Mouse (Mus musculus) midbrain, embryonic 13.5 days (tissue): ENCODE data around the gene Adgrd1. TPM values are rescaled to one million over a fixed set of nuclear protein-coding genes. Genes with fewer than 3 reads are reported as not detected.

Source experiments
- ATAC-seq: fragments of 200-750 bp; cut with Nextera tagmentation; 2 replicates; pipeline ENCODE4 v1.8.0; 2017; ENCODE audit warnings: mild to moderate bottlenecking, moderate TSS enrichment, moderate library complexity
- H3K27ac ChIP-seq: fragments of 300-500 bp; sonication (generic); 2 replicates; pipeline ENCODE4 v1.5.1; 2015; ENCODE audit warnings: inconsistent platforms, mild to moderate bottlenecking, moderate library complexity
- H3K27me3 ChIP-seq: fragments of 300-500 bp; sonication (generic); 2 replicates; pipeline ENCODE4 v1.6.1; 2015; ENCODE audit warnings: mild to moderate bottlenecking, inconsistent platforms
- H3K36me3 ChIP-seq: fragments of 300-500 bp; sonication (generic); 2 replicates; pipeline ENCODE4 v1.6.1; 2015; ENCODE audit warnings: mild to moderate bottlenecking, inconsistent platforms
- H3K4me1 ChIP-seq: fragments of 300-500 bp; sonication (generic); replicated peaks from 2 replicates; pipeline ENCODE4 v1.6.1; 2015; ENCODE audit warnings: inconsistent platforms
- H3K4me2 ChIP-seq: fragments of 300-500 bp; sonication (generic); replicated peaks from 2 replicates; pipeline ENCODE4 v1.6.1; 2015; ENCODE audit warnings: moderate library complexity, mild to moderate bottlenecking, inconsistent platforms
- H3K4me3 ChIP-seq: fragments of 300-500 bp; sonication (generic); replicated peaks from 2 replicates; pipeline ENCODE4 v1.5.1; 2015; ENCODE audit warnings: mild to moderate bottlenecking, inconsistent platforms
- H3K9ac ChIP-seq: fragments of 300-500 bp; sonication (generic); replicated peaks from 2 replicates; pipeline ENCODE4 v1.6.1; 2015; ENCODE audit warnings: mild to moderate bottlenecking, inconsistent platforms
- H3K9me3 ChIP-seq: fragments of 300-500 bp; sonication (generic); 2 replicates; pipeline ENCODE4 v1.6.1; 2016; ENCODE audit warnings: mild to moderate bottlenecking, inconsistent platforms
- WGBS: fragments of 180-500 bp; shearing (Covaris S2); methylation state at CpG from one replicate; pipeline ENCODE4 v1.1.7; 2015; 5-methylcytosine and 5-hydroxymethylcytosine counted together
- polyA plus RNA-seq: library from polyadenylated mRNA; unstranded; fragments of >200 nt; fragmentation: Nextera tagmentation; extraction: Ambion mirVana; gene quantifications from 2 replicates; pipeline ENCODE4 v1.2.1, GENCODE M21; 2015

The Adgrd1 gene
- polyA plus RNA-seq, 1 experiment from 2014 or later = 0.15 TPM

DNA sequence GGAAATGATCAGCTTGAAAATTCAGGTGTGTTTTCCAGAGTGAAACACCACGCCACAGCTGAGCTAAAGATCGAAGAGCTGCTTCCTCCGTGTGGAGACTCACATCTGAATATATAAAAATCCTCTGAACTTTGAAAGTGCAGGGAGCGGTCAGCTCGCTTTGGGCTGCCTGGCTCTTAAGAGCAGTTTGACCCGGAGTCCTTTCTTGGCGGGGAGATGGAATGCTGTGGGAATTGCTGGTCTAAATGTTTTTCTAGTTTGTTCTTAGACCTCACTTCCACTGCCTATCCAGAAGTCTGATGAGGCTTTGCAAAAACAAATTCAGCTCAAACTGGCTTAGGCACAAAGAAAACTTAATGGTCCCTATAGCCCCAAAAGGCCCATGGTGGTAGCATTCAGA lies 90.4 kb downstream of the Adgrd1 start:
- no peaks in the 10 kb centered on the region; the same call in 1 of the 2 replicates for H3K27me3 ChIP-seq
- no peak for ATAC-seq
- H3K4me3 ChIP-seq = no peak overlapping the region
- no peak overlapping the region for H3K9ac ChIP-seq
- H3K27ac ChIP-seq = no peak overlapping the region
- no peaks in the 10 kb centered on the region for H3K9me3 ChIP-seq
- no peaks in the 10 kb centered on the region for H3K36me3 ChIP-seq
- peaks cover 24% of the 10 kb centered on the region for H3K4me1 ChIP-seq
- 90% methylated on average over 7 of the region's 7 CpGs for WGBS
- H3K4me2 ChIP-seq = no peak overlapping the region

DNA sequence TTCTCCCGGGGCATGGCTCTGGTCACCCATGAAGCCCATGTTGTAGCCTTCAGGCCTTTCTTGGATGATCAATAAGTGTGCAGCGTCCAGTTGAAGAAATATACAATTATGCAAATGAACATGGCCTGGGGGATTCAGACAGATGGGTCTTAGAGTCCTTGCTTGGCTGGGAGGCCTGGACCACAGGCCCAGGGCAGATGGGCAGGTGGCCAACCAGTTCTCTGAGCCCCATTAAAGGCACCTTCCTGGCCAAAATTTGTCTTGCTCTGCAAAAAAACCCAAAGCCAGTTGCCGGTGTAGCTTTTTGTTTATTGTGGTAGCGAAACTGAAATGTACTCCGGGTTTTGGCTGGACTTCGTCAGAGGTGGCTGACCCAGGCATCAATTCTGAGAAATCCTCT lies 92.5 kb downstream of the Adgrd1 start:
- no peak overlapping the region for H3K4me3 ChIP-seq
- no peak overlapping the region for H3K4me2 ChIP-seq
- no peak overlapping the region for H3K9ac ChIP-seq
- no peaks in the 10 kb centered on the region for H3K9me3 ChIP-seq
- no peak overlapping the region for H3K27ac ChIP-seq
- H3K36me3 ChIP-seq = no peaks in the 10 kb centered on the region
- H3K4me1 ChIP-seq = peaks cover 12% of the 10 kb centered on the region; the same call in 1 of the 2 replicates
- ATAC-seq = no peak
- WGBS = 78% methylated on average over 6 of the region's 6 CpGs
- no peaks in the 10 kb centered on the region; the same call in 1 of the 2 replicates for H3K27me3 ChIP-seq

DNA sequence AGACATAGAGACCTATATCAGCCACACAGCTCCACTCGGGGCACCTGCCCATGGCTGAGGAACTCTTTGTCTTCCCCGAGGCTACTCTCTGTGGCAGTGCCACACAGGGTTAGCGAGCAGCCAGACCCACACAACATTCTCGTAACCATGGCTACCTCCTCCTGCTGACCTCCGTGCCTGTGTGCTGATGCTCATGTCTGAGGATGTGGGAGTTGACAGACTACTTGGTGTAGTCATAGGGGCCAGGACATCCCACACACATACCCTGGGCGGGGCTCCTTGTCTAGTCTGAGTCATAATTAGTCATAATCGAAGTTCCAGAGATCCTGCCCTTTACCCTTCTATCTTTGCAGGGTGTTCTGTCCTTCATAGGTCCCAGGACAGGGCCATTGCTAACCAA lies 93.5 kb downstream of the Adgrd1 start:
- peaks cover 12% of the 10 kb centered on the region; the same call in 1 of the 2 replicates for H3K4me1 ChIP-seq
- 65% methylated on average over 7 of the region's 7 CpGs for WGBS
- no peak overlapping the region for H3K4me2 ChIP-seq
- peak; percentile 62 for ATAC-seq
- no peaks in the 10 kb centered on the region for H3K27me3 ChIP-seq
- H3K9ac ChIP-seq = no peak overlapping the region
- H3K4me3 ChIP-seq = no peak overlapping the region
- no peaks in the 10 kb centered on the region for H3K9me3 ChIP-seq
- no peak overlapping the region for H3K27ac ChIP-seq
- no peaks in the 10 kb centered on the region for H3K36me3 ChIP-seq

DNA sequence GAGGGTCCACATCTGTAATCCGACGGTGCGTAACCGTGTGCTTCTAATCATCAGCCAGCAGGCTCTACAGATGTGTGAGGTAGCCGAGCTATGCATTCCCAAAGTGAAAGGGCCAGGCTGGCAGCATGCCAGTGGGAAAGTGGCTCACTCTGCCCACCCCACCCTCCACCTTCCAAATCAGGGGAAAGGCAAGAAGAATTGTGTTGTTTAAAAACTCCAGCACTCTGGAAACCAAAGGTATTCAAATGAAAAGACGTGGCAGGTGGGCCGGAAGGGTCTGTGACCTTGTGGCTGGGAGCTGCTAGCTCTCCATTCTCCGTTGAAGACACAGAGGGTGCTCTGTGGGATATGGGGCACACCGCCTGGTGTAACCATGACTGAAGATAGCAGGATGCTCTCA lies 100.0 kb downstream of the Adgrd1 start:
- Histone ChIP-seq H3K27me3 (no peaks in the 10 kb centered on the region), H3K4me1 (peaks cover 16% of the 10 kb centered on the region), H3K9me3 (no peaks in the 10 kb centered on the region), H3K4me3 (no peak overlapping the region), H3K9ac (no peak overlapping the region), H3K36me3 (no peaks in the 10 kb centered on the region), H3K4me2 (no peak overlapping the region), H3K27ac (no peak overlapping the region)
- WGBS = 70% methylated on average over 9 of the region's 9 CpGs
- ATAC-seq = no peak

DNA sequence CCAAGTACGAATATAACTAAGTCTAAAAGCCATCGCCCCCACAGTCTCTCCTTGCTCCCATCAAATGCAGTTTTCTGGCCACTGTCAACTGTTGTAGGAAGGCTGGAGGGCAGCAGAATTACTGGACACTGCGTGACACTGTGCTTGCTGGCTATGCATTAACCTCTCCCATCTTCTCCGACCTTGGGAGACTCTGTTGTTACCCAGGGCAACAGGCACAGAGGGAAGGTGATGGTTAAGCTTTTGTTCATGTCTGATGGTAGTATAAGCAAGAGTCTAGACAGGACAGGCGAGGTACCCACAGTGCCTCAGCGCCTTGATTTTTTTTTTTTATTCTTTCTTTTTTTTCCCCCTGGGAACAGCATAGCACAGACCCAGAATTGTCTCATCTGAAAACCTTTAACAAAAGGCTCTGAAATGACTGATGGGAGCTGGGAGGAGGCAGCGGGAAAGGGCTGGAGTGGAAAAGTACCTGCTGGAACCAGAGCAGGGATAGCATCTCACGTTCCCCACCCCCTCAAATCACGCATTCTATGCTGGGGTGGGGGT lies 100.5 kb downstream of the Adgrd1 start:
- no peaks in the 10 kb centered on the region for H3K9me3 ChIP-seq
- no peak overlapping the region for H3K4me2 ChIP-seq
- no peaks in the 10 kb centered on the region for H3K27me3 ChIP-seq
- H3K36me3 ChIP-seq = no peaks in the 10 kb centered on the region
- WGBS = 55% methylated on average over 9 of the region's 9 CpGs
- H3K9ac ChIP-seq = no peak overlapping the region
- peaks cover 16% of the 10 kb centered on the region for H3K4me1 ChIP-seq
- 0 out of 2 replicates have a peak overlapping the region, but pooled peaks have one; percentile 30 for H3K27ac ChIP-seq
- H3K4me3 ChIP-seq = no peak overlapping the region
- ATAC-seq = peak; percentile 24; the same call in 1 of the 2 replicates

DNA sequence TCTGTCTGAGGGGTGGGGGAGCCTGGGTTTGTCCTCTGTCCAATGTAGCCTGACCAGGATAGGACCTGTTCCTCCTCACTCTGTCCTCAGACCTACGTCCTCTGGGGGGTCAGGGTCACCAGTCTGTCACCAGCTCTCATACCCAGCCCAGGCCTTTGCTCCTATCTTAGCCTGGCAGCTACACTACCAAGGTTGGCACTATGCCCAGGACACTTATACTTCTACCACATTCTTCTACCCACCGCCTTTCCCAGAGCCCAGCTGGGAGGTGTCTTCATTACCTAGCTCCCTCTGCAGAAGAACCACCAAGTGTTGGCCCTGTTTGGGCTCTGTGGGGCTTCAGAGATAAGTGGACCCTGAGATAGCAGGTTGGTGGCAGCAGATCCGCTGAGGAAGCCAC lies 103.6 kb downstream of the Adgrd1 start:
- H3K36me3 ChIP-seq = no peaks in the 10 kb centered on the region
- H3K4me1 ChIP-seq = peaks cover 16% of the 10 kb centered on the region
- 96% methylated on average over 3 of the region's 3 CpGs for WGBS
- H3K9ac ChIP-seq = no peak overlapping the region
- no peak overlapping the region for H3K4me2 ChIP-seq
- no peaks in the 10 kb centered on the region for H3K9me3 ChIP-seq
- H3K27me3 ChIP-seq = no peaks in the 10 kb centered on the region
- no peak for ATAC-seq
- no peak overlapping the region for H3K4me3 ChIP-seq
- no peak overlapping the region for H3K27ac ChIP-seq

DNA sequence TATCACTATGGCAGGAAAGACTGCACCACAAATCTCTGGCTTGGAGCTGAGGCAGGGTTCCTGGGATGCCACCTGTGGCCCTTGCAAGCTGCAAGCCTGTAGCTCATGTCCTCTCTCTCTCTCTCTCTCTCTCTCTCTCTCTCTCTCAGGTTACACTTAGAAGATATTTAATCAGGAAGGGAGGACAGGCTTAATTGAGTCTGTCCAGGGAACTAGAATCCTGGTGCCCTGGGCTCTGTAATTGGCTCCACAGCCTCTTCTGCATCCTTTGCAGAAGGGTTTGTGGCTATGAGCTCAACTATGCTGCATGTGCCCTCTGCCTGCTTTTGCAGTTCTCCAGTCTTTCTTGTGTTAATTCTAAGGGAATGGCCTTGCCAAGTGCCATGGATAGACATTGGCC lies 111.7 kb downstream of the Adgrd1 start:
- Histone ChIP-seq H3K4me3 (no peak overlapping the region), H3K36me3 (no peaks in the 10 kb centered on the region), H3K4me2 (no peak overlapping the region), H3K27me3 (0 out of 2 replicates have a peak, but pooled peaks cover 6% of the 10 kb centered on the region), H3K9me3 (no peaks in the 10 kb centered on the region), H3K27ac (no peak overlapping the region), H3K9ac (no peak overlapping the region), H3K4me1 (peaks cover 9% of the 10 kb centered on the region)
- no peak for ATAC-seq

DNA sequence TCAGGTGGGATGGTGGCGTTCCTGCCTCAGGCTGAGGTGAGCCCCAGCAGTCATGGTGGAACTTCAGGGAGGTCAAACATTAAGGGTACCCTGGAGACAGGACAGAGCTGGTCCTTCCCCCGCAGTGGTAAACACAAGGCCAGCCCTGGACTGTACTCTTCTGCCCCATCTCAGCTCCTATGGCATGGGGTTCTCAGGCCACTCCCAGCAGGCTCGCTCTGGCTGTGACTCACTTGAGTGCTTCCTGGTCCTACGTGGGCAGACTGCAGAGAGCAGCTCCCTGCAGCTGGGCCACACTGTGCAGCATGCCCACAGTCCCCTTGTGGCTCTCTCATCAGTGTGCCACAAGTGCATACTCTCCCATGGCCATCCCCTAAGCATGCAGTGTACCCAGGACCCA lies 112.3 kb downstream of the Adgrd1 start:
- 81% methylated on average over 4 of the region's 4 CpGs for whole genome bisulfite sequencing
- ATAC-seq = no peak
- Histone ChIP-seq H3K36me3 (no peaks in the 10 kb centered on the region), H3K27me3 (0 out of 2 replicates have a peak, but pooled peaks cover 6% of the 10 kb centered on the region), H3K4me1 (peaks cover 12% of the 10 kb centered on the region), H3K27ac (no peak overlapping the region), H3K9ac (no peak overlapping the region), H3K9me3 (no peaks in the 10 kb centered on the region), H3K4me3 (no peak overlapping the region), H3K4me2 (no peak overlapping the region)

DNA sequence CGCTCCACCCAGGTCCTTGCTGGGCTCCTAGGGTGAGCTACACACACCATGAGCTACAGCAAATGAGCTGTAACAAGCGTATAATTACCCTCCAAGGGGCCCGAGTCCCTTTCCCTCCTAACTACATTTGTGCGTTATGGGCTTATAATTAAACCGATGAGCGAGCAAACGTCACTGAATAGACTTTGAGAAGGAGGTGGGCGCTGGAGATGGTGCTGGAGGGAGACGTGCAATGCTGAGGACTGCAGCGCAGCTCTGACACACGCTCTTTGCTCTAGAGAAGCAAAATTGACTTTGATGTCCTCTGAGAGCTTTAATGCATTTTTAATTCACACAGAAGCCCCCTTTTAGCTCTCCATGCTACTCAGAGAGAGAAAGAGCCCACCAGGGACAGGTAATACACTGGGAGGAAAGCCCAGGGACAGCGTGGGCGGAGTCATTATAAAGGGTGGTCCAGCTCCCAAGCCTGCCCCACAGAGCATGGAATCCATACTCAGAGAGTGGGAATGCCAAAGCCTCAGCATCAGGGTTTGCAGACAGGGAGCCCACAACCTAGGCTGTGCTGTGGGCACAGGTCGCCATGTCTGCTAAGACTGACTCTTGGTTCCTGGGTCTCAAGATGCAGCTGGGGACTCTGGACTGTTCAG lies 115.0 kb downstream of the Adgrd1 start:
- H3K9ac ChIP-seq = no peak overlapping the region
- H3K4me1 ChIP-seq = peaks cover 29% of the 10 kb centered on the region
- 0 out of 2 replicates have a peak, but pooled peaks cover 6% of the 10 kb centered on the region for H3K27me3 ChIP-seq
- H3K36me3 ChIP-seq = no peaks in the 10 kb centered on the region
- no peak overlapping the region for H3K4me2 ChIP-seq
- no peak overlapping the region for H3K27ac ChIP-seq
- ATAC-seq = no peak
- H3K4me3 ChIP-seq = no peak overlapping the region
- 45% methylated on average over 14 of the region's 14 CpGs for WGBS
- H3K9me3 ChIP-seq = no peaks in the 10 kb centered on the region

DNA sequence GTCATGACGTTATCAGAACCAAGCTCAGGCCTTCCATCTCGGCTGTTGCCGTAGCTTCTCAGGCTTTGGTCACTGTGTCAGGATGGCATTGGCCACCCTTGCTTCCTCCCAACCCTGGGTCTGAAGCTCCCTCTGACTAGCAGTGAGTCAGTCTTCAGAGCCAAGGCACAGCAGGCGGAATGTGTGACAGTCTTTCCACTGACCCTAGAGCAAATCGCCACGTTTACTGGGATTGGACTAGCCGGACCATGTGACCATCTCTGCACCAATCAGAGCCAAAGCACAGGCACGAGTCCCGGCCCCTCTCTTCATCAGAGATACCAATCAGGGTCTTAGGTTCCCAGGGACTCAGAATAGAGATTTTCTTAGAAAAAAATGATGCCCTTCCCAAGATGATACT lies 117.5 kb downstream of the Adgrd1 start:
- Histone ChIP-seq H3K9me3 (no peaks in the 10 kb centered on the region), H3K27me3 (no peaks in the 10 kb centered on the region), H3K4me1 (peaks cover 51% of the 10 kb centered on the region), H3K4me3 (no peak overlapping the region), H3K9ac (no peak overlapping the region), H3K4me2 (0 out of 2 replicates have a peak overlapping the region, but pooled peaks have one; percentile 3), H3K27ac (no peak overlapping the region), H3K36me3 (no peaks in the 10 kb centered on the region)
- 50% methylated on average over 9 of the region's 9 CpGs for WGBS
- no peak for ATAC-seq

DNA sequence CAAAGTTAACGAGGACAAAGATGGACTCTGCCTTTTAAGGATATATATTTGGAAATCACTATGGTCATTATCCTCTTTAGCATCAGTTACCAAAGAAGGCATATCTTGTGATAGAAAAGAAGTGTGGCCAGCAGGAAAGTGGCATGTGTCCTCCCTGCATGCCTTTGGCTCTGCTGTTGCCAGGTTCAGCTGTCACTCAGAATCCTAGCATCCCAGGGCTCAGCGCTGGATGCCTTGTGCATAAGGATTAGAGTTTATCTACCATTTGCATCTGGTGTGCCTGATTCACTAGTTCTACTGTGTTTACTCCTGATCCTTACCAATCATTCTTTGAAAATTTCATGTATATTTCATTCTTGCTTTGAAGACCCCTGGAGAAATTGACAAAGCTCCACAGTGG lies 119.5 kb downstream of the Adgrd1 start:
- ATAC-seq = no peak
- Histone ChIP-seq H3K9ac (no peak overlapping the region), H3K4me3 (no peak overlapping the region), H3K4me2 (no peak overlapping the region), H3K9me3 (no peaks in the 10 kb centered on the region), H3K4me1 (peaks cover 51% of the 10 kb centered on the region), H3K36me3 (no peaks in the 10 kb centered on the region), H3K27ac (no peak overlapping the region), H3K27me3 (no peaks in the 10 kb centered on the region)
- 73% methylated on average over 2 of the region's 2 CpGs for WGBS

DNA sequence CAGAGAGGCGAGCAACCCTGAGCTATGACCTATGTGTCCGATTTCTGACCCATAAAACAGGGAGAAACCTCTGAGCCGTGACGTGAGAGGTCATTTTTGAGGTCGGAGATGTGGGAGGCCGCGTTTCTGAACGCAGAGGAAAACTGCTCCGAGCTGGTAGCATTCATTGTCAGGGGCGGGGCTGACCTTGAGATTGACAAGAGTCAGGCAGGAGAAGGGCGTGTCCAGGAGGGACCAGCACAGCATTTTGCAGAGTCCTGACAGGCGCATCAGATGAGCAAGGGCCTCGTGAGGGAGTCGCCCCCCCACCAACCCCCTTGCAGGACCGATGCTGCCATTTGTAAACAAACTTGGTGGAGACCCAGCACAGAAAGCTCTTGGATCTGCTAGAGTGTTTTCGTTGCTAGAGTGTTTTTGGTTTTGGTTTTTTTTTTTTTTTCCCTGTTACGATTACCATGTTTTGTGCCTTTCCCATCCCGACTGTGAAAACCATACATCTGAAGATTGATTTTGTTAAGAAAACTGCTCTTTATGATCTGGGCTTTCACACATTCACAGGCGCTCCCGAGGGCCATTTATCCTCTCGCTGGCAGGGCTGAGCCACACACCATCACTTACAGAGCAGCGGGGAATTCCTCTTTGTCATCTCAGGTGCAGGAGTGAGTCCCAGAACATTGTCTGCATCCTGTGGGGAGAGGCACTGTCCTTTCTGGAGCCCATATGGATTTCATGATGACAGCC lies 121.1 kb downstream of the Adgrd1 start:
- ATAC-seq = no peak
- Histone ChIP-seq H3K27ac (peak overlapping the region; percentile 44; the same call in 1 of the 2 replicates), H3K4me3 (no peak overlapping the region; the same call in 1 of the 2 replicates), H3K9me3 (no peaks in the 10 kb centered on the region), H3K36me3 (no peaks in the 10 kb centered on the region), H3K4me2 (peak overlapping the region; percentile 35), H3K4me1 (peaks cover 42% of the 10 kb centered on the region), H3K9ac (no peak overlapping the region), H3K27me3 (no peaks in the 10 kb centered on the region)
- WGBS = 12% methylated on average over 22 of the region's 22 CpGs
